Mouse (Mus musculus): ENCODE measurements around the gene 5730596B20Rik. TPM values are rescaled to one million over a fixed set of nuclear protein-coding genes. Genes with fewer than 3 reads are reported as not detected.
A peak's percentile ranks its signal among the peaks of the same experiment; 100 is the strongest.

5730596B20Rik gene
- polyA plus RNA-seq, 1 experiment from 2014 or later, result 0.33 TPM

DNA sequence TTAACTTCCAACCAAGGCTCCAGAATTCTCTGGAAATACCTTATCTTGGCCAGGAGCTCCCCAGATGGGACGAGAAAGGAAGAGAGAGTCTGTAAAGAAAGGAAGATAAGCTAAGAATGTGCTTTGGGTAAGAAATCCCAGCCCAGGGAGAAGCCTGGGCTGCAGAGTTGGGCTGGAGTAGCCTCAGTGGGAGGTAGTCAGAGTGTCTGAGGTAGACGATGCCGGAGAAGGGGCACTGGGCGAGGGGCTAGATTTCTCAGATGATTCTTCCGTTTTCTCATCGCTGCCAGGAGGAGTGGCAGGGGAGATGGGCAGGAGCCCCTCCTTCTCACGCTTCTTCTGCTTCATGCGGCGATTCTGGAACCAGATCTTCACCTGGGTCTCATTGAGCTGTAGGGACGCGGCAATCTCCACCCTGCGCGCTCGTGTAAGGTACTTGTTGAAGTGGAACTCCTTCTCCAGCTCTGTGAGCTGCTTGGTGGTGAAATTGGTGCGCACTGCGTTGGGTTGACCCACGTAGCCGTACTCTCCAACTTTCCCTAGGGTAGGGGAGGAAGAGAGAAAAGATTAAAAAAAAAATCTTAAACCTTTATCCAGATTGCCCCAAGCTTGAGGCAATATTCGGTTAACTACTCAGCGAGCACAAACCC lies 20.6 kb upstream of the 5730596B20Rik start:
- ATAC-seq (replicated peaks; ENCODE audit: insufficient number of reproducible peaks, insufficient read depth, low FRiP score, low read depth), result no peak
- peak overlapping the region; percentile 75; the same call in 1 of the 2 replicates for H3K4me3 ChIP-seq
- no peaks in the 10 kb centered on the region for H3K9me3 ChIP-seq (replicated peaks)

DNA sequence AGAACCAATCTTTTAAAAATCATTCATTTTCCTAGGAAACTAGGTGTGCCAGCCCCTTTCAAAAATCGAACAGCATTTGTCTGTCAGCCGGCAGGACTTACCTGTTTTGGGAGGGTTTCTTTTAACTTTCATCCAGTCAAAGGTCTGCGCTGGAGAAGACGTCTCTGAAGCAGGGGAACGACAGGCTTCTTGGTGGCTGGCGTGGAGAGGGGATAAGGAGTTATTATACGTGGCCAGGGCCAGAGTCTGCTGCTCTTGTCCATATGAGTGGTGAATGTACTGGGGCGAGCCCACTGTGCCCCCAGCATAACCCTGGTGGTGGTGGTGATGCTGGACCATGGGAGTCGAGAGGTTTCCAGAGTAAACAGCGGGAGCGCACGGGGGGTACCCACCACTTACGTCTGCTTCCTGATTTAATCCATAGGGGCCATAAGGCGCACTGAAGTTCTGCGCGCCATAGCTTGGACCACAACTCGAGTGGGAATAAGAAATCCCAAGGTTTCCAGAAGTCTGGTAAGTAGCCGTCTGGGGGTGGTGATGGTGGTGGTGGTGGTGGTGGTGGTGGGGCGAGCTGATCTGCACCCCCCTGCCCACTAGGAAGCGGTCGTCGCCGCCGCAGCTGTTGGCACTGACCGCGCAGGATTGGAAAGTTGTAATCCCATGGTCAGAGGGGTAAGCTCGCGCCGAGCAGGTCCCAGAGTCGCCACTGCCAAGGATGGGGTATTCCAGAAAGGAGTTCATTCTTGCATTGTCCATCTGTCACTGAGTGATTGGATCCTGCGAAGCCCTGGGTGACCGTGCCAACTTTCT lies 19.6 kb upstream of the 5730596B20Rik start:
- Histone ChIP-seq H3K4me3 (peak overlapping the region; percentile 75), H3K36me3 (no peaks in the 10 kb centered on the region), H3K4me1 (replicated peaks) (peaks cover 19% of the 10 kb centered on the region), H3K9me3 (replicated peaks) (no peaks in the 10 kb centered on the region), H3K9ac (peak overlapping the region; percentile 16; the same call in 1 of the 2 replicates), H3K27ac (no peak overlapping the region), H3K27me3 (peaks cover 99% of the 10 kb centered on the region), H3K4me2 (peak overlapping the region; percentile 97)
- no peak; the same call in 1 of the 2 replicates for ATAC-seq (replicated peaks; ENCODE audit: insufficient number of reproducible peaks, insufficient read depth, low FRiP score, low read depth)
- WGBS, result 1% methylated on average over 32 of the region's 32 CpGs

More for the DNA sequence above, 20.6 kb upstream of the 5730596B20Rik start:
- H3K4me1 ChIP-seq (replicated peaks), result peaks cover 19% of the 10 kb centered on the region
- no peak overlapping the region for H3K27ac ChIP-seq
- peak overlapping the region; percentile 97; the same call in 1 of the 2 replicates for H3K4me2 ChIP-seq
- H3K27me3 ChIP-seq, result peaks cover 99% of the 10 kb centered on the region
- 5% methylated on average over 20 of the region's 20 CpGs for whole genome bisulfite sequencing
- no peaks in the 10 kb centered on the region for H3K36me3 ChIP-seq
- H3K9ac ChIP-seq, result no peak overlapping the region

DNA sequence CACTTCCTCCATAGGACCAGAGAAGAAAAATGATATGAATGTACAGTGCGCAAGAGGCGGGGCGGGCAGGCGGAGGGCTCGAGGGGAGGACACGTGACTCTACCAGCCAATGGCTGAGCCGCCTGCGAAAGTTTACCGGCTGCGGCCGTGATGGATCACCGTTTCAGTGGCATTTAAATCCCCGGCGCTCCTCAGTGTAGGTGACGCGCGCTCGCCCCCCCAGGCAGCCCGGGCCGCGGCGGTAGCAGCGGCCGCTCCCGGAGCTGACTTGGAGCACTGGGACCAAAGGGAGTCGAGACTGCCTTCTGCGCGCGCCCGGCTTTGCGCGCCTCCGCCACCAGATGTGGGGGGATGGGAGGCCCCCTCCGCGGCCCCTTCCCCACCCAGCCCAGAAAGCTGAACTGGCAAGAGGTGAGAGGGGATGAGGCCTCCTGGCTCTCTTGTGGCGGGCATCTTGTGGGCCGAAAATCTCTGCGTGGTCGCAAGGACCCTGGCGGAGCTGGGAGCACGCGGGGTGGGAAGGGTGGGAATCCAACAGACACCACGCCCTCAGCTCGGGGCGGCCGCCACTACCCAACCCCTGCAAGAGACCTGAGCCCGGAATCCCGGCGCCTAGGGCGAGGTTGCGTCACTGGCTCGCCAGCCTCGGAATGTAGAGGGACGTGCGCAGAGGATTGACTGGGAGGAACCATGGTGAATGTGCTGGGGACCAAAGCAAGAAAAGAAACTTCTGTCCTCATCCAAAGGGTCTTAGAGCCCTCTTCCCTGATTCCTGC lies 18.8 kb upstream of the 5730596B20Rik start, which contains the start of gene Hoxa1:
Hoxa1 (minus strand) TSS at position 42 of the 776 bp plus-strand sequence.
- Histone ChIP-seq H3K36me3 (no peaks in the 10 kb centered on the region), H3K9me3 (replicated peaks) (no peaks in the 10 kb centered on the region), H3K4me1 (replicated peaks) (peaks cover 21% of the 10 kb centered on the region), H3K27me3 (peaks cover 99% of the 10 kb centered on the region), H3K9ac (peak within 1 kb of the TSS; percentile 58), H3K27ac (peak within 1 kb of the TSS; percentile 79), H3K4me2 (peak within 1 kb of the TSS; percentile 97), H3K4me3 (peak within 1 kb of the TSS; percentile 75)
- peak; percentile 81 for ATAC-seq (replicated peaks; ENCODE audit: insufficient number of reproducible peaks, insufficient read depth, low FRiP score, low read depth)
- under 1% methylated on average over 53 of the region's 55 CpGs for WGBS

DNA sequence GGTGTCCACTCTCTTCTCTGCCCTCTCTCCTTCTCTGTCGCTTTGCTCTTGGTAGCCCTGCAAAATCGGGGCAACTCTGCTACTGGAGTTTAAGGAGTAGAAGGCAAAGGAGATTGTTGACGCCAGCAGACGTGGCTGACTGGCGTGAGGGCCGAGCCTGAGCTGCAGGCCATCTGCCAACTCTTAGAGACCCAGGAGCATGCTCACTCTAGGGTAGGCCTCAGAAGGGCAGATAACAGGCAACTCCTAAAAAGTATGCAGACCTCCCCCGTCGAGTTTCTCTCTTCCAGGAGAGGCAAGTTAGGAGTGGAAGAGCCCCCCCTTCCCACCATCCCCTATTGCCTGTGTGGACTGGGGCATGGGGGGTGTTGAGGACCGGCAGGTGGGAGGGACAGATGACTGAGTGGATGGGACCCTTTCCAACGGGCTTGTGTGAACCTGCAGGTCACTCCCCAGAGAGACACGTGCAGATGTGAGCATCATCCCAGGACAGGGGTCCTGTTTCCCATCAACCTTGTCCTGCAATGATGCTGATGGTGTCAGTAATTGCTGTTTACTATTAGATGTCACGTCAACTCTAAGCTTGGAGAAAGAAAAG lies 18.0 kb upstream of the 5730596B20Rik start:
- H3K27me3 ChIP-seq, result peaks cover 99% of the 10 kb centered on the region
- peak overlapping the region; percentile 79 for H3K27ac ChIP-seq
- no peaks in the 10 kb centered on the region for H3K36me3 ChIP-seq
- H3K9me3 ChIP-seq (replicated peaks), result no peaks in the 10 kb centered on the region
- 12% methylated on average over 12 of the region's 12 CpGs for WGBS
- H3K4me1 ChIP-seq (replicated peaks), result peaks cover 24% of the 10 kb centered on the region
- H3K4me2 ChIP-seq, result peak overlapping the region; percentile 97
- peak overlapping the region; percentile 75 for H3K4me3 ChIP-seq
- peak; percentile 50; the same call in 1 of the 2 replicates for ATAC-seq (replicated peaks; ENCODE audit: insufficient number of reproducible peaks, insufficient read depth, low FRiP score, low read depth)
- peak overlapping the region; percentile 58; the same call in 1 of the 2 replicates for H3K9ac ChIP-seq

DNA sequence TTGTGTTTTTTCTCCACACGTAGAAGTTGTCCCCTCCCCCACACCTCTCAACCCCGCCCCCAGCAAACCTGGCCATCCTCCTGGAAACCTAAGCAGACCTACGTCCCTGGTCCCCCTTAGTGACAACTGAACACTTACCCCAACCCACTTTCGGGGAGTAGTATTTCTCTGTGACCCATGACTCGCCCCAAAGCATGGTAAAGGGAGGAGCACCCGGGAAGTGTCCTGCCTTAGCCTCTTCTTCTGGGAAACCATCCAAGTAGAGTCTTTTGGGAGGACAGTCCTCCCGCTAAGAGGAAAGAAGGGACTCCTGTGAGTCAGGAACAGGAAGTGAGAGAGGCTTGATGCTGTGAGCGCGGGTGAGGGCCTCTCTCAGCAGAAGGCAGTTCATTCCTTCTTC lies 17.3 kb upstream of the 5730596B20Rik start:
- H3K9ac ChIP-seq, result no peak overlapping the region
- H3K27ac ChIP-seq, result peak overlapping the region; percentile 79
- peak overlapping the region; percentile 75 for H3K4me3 ChIP-seq
- no peaks in the 10 kb centered on the region for H3K9me3 ChIP-seq (replicated peaks)
- ATAC-seq (replicated peaks; ENCODE audit: insufficient number of reproducible peaks, insufficient read depth, low FRiP score, low read depth), result no peak
- 10% methylated on average over 9 of the region's 9 CpGs for WGBS
- H3K4me2 ChIP-seq, result peak overlapping the region; percentile 97
- H3K4me1 ChIP-seq (replicated peaks), result peaks cover 28% of the 10 kb centered on the region
- H3K36me3 ChIP-seq, result no peaks in the 10 kb centered on the region
- peaks cover 99% of the 10 kb centered on the region for H3K27me3 ChIP-seq

DNA sequence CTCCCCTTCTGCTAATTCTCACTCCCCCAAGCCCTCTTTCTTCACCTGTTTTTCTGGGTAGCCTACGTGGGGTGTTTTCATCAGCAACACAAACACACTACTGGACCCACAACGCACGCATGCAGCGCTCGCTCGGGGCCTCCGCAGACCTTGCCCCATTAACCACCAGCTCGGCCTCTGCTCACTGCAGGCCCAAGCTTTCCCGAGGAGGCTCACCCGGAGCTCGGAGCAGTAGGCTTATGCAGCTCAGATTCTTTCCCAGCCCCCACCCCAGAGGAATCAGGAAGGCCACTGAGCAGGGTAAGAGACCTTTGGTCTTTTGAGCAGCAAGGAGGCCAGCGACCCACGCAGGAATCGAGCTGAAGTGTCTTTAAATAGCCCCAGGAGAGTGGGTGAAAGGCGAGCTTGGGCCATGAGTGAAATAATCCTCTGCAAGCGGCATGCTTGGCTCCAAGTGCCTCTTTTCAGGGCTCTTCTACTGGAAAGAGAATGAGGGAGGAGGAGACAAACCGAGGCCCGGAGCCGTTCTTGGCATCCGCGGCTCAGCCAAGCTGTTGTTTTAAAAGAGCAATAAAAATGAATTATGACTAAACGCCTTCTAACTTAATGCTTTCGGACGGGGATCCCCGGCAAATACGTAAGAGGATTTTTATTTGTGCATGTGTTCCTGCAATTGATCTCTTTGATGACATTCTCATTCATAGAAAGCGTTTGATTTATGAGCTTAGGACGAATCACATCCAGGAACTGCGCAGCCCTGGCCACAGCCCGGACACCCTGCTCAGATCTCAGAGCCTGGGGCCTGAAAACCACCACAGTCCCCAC lies 16.6 kb upstream of the 5730596B20Rik start:
- Histone ChIP-seq H3K9me3 (replicated peaks) (no peaks in the 10 kb centered on the region), H3K9ac (no peak overlapping the region), H3K4me3 (peak overlapping the region; percentile 75), H3K4me2 (peak overlapping the region; percentile 97), H3K27me3 (peaks cover 98% of the 10 kb centered on the region), H3K27ac (peak overlapping the region; percentile 79), H3K4me1 (replicated peaks) (peaks cover 28% of the 10 kb centered on the region), H3K36me3 (no peaks in the 10 kb centered on the region)
- 10% methylated on average over 30 of the region's 30 CpGs for WGBS
- ATAC-seq (replicated peaks; ENCODE audit: insufficient number of reproducible peaks, insufficient read depth, low FRiP score, low read depth), result no peak

DNA sequence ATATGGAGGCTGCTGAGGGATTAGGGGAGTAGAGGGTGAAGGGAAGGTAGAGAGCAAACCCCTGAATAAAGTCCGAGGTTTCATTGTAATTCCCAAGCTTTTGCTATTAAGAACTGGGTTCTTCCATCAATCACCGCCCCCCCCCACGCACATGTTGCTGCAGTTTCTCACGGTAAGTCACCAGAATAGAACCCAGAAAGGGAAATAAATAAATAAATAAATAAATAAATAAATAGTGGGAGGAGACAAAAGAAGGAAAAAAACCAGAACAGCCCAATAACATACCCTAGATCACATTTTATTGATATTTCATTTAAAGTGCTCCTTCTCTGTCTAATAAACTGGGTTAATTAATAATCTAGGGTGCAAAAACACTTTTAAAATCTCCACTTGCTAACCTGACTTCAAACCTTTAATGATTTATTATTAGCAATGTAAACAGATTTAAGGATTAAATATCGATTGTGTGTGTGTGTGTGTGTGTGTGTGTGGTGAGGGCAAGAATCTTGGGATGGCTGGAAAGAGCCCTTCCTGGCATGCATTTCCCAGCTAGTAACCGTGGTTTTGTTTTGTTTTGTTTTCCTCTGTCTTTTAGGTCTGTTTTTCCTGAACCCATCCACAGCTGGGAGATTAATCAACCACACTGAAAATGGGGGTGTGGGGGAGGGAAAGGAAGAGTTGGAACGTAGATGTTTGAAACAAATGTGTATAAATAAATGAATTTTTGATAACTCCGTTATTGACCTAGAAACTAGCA lies 15.8 kb upstream of the 5730596B20Rik start:
- Histone ChIP-seq H3K4me2 (peak overlapping the region; percentile 97), H3K9me3 (replicated peaks) (no peaks in the 10 kb centered on the region), H3K9ac (no peak overlapping the region), H3K4me3 (peak overlapping the region; percentile 75; the same call in 1 of the 2 replicates), H3K27me3 (peaks cover 98% of the 10 kb centered on the region), H3K36me3 (no peaks in the 10 kb centered on the region), H3K27ac (peak overlapping the region; percentile 79; the same call in 1 of the 2 replicates), H3K4me1 (replicated peaks) (peaks cover 28% of the 10 kb centered on the region)
- no peak for ATAC-seq (replicated peaks; ENCODE audit: insufficient number of reproducible peaks, insufficient read depth, low FRiP score, low read depth)
- 25% methylated on average over 8 of the region's 8 CpGs for WGBS

DNA sequence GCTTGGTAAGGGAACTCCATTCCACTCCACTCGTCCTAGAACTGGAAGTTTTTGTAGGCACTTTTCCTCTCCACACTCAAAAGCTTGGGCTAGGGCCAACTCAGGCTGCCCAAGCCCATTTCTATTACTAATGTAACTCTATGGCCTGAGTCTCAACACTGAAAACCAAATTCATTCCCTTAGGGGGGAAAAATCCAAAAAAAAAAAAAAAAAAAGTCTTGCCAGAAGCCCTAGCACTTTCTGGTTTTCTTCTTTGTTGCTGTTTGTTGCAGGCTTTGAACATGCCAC lies 15.3 kb upstream of the 5730596B20Rik start:
- ATAC-seq (replicated peaks; ENCODE audit: insufficient number of reproducible peaks, insufficient read depth, low FRiP score, low read depth), result no peak
- WGBS, result 26% methylated on average over 1 of the region's 1 CpGs
- Histone ChIP-seq H3K27ac (no peak overlapping the region), H3K4me3 (no peak overlapping the region), H3K9me3 (replicated peaks) (no peaks in the 10 kb centered on the region), H3K9ac (no peak overlapping the region), H3K27me3 (peaks cover 98% of the 10 kb centered on the region), H3K4me2 (peak overlapping the region; percentile 21; the same call in 1 of the 2 replicates), H3K36me3 (no peaks in the 10 kb centered on the region), H3K4me1 (replicated peaks) (peaks cover 26% of the 10 kb centered on the region)

DNA sequence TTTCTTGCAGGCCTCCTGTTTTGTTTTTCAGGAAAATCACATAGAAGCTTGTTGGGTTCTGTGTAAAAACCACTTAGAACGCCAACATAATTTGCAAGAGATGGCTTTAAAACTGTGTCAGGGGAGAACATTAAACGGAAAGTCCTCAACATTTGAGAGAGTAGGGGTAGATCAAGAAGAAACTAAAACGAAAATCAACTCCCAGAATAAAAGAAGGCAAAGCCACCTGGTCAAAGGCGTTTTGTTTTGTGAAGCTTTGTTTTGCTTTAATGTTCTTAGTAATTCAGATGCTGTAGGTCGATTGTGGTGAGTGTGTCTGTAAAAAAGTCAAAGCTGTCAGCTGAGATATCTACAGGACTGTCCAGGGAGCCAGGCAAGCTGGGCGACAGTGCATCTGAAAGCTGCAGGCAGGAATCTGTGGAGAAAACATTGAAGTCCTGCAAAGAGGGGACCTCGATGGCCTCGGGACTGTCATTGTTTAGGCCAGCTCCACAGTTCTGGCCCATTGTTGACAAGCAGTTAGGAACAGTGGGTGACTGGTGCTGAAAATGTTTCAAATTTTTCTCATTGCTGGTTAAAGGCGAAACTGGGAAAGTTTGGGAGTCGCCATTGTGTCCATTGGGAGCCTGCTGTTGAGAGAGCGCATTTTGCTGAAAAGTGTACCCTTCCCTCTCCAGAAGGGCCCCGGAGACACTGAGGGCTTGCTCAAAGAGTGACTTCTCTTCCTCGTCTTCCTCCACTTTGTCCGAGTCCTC lies 14.5 kb upstream of the 5730596B20Rik start:
- peak overlapping the region; percentile 47 for H3K4me3 ChIP-seq
- ATAC-seq (replicated peaks; ENCODE audit: insufficient number of reproducible peaks, insufficient read depth, low FRiP score, low read depth), result no peak
- H3K27ac ChIP-seq, result peak overlapping the region; percentile 68; the same call in 1 of the 2 replicates
- H3K27me3 ChIP-seq, result peaks cover 98% of the 10 kb centered on the region
- whole genome bisulfite sequencing, result 19% methylated on average over 14 of the region's 14 CpGs
- peak overlapping the region; percentile 43; the same call in 1 of the 2 replicates for H3K9ac ChIP-seq
- H3K36me3 ChIP-seq, result no peaks in the 10 kb centered on the region
- no peaks in the 10 kb centered on the region for H3K9me3 ChIP-seq (replicated peaks)
- peaks cover 25% of the 10 kb centered on the region for H3K4me1 ChIP-seq (replicated peaks)
- H3K4me2 ChIP-seq, result peak overlapping the region; percentile 51
